Mouse (Mus musculus) right cerebral cortex, postnatal 14 days (tissue): ENCODE data around the gene Exoc1.

Experiments used
- DNase-seq: peaks from one replicate; pipeline ENCODE4 v3.0.0; 2022

Gene Exoc1

DNA sequence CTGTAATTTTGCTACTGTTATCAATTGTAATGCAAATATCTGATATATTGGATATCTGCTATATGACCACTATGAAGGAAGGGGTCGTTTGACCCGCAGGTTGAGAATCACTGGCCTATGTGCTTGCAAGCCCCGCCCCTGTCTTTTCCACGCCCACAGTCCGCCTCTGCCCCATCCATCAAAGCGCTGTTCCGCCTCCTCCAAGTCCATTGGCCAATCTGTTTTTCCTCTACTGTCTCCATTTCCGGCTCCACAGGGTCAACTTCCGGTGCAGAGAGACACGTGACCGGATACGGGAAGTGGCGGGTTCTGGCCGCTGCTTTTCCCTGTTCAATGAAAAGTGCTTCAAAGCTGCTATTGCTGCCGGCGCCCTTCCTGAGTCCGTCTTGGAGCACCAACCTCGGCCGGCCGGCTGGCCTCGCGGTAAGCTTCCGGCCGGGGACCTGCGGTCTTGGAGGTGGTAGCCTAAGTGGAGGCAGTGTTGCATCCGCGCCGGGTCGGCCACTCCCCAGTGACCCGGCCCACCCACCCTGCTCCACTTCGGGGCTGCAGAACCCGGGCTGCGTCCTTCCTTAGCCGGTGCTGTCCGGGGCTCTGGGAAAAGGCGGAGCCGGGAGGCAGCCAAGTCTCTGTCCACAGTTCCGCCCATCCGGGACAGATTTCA lies at the start of gene Exoc1:
TSS of gene Exoc1 (plus strand) at position 272 of the 664 bp plus-strand sequence.
- peak; percentile 88 for DNase-seq

DNA sequence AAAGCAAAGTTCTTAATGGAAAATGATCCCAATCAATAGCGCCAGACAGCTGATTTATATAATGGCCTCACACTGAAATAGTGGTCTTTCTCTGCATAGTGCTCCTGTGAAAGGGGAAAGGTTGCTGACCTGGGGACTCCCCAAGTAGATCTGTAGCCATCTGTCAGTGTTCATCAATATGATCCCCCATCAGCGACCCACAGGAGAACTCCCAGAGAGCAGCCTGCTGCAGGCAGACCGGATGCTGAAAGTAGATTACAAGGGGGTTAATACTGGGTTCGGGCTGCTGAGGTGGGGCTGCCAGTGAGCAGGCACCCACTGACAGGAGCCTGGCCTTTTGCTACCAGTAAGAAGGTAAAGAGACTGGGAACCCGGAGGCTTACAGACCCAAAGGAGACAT lies 45.3 kb upstream of the Exoc1 start, which contains the start of gene Gm7271:
TSS of gene Gm7271 (plus strand) at position 230 of the 400 bp plus-strand sequence.
- DNase-seq = no peak

DNA sequence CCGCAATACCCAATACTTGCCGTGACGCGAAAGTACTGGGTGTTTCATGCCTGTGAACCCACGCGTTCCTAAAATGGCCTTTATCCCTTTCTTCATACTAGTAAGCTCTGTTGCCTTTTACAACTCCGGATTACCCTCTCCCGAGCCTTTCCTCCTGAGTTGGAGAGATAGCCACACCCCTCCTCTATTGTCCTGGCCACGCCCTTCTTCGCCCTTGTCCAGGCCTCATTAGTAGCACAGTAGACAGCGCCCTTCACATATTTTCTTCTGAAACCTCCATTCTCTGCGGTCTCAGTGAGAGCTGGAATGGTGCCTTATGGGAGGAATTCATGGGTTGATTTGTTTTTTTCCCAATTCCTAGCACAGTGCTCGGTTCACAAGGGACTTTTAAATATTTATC lies 34.0 kb upstream of the Exoc1 start:
- no peak for DNase-seq

DNA sequence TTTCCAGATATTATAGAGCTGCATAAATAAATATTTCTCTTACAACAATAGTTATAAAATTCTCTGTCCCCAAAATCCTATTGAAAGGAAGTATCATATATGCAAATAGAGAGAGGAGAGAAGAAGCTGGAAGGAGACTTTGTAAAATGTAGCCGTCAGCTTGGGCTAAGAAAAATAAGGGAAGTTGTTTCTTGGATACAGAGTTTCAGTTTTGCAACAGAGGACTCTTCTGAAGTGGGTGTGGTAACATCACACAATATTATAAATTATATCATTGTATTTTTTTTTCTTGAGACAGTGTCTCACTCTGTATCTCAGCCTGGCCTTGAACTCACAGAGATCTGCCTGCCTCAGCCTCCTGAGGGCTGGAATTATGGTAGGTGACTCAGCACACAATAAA lies 6.7 kb upstream of the Exoc1 start:
- no peak for DNase-seq

DNA sequence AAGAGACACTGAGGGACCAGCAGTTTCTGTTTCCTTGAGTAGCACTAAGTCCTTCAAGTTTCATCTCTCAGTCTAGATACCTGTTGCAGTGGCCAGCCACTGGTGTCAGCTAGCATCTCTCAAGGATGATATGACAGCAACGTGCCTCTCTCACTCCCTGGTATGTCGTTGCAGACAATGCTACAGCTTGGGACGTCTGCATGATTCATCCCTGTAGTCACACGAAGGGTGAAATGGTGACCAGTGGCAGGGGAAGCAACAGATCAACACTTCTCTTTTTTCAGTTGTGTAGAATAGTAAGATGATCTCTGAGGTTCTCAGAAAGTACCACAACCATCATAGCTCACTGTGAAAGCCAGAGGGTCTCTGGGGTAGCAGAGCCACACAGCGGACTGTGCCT lies 4.5 kb upstream of the Exoc1 start:
- DNase-seq = no peak

DNA sequence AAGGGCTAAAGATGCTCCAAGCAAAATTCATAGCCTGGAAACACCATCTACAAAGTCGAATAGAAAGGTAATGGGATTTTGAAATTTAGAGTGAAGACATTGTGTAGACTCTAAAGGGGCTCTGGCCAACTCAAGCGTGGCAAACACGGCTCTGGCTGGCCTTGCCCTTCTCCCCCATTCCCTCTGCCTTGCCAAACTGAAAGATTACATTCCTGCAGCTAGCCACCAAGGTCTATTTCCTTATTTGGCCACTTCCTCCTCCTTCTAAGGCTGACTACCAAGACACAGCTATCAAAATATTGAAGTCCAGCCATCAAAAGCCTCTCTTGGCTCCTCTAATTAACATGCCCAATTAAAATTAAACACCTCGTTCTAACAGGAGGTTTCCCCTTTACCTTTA lies 4.0 kb upstream of the Exoc1 start:
- no peak for DNase-seq

DNA sequence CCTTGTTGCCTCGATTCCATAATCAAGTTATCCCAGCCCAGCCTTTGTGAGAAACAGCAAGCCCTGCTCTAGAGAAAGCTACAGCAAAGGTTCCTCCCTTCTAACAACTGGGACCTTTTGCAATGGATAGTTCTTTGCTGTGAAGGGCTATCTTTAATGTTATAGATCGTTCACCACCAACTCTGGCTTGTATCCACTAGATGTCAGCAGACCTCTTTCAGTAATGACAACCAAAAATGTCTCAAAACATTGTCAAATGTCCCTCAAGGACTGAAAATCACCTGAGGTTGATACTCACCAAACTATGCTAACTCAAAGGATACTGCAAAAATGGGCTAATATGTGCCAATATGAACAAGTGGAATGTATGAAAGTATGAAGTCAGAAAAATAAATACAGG lies 3.3 kb upstream of the Exoc1 start:
- DNase-seq = no peak

DNA sequence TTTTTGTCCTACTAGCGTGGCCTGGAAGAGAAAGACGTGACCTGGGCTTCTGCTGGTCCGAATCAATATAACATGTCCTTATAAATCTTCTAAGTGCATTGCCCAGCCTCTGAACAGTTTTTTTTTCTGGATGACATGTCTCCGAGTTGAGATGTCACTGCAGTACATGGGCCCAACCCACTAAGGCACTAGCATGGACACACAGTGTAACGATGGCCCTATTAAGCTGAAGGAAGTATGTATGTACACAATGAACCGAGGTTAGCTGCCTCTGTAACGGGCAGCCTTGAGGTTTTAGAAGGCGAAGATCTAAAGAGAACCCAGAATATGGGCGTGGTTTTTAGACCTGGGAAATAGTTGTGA lies 574 bp downstream of the Exoc1 start:
- DNase-seq = no peak

DNA sequence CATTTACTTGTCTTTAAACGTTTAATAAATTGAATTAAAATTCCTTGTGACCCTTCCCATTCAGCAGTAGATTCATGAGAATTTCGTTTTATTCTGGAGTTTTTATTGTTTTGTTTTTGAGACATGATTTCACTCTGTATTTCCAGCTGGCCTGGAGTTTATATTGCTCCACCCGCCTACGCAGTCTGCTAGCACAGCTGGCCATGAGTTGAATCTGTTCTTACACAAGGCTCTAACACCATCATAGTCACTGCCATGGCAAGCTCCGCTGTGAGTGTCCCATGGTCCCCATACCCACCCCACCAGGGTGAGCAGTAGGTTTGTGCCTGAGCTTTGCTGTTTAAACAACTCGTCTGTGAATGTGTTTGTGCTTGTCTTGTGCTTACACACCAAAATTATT lies 4.1 kb downstream of the Exoc1 start:
- DNase-seq = no peak

DNA sequence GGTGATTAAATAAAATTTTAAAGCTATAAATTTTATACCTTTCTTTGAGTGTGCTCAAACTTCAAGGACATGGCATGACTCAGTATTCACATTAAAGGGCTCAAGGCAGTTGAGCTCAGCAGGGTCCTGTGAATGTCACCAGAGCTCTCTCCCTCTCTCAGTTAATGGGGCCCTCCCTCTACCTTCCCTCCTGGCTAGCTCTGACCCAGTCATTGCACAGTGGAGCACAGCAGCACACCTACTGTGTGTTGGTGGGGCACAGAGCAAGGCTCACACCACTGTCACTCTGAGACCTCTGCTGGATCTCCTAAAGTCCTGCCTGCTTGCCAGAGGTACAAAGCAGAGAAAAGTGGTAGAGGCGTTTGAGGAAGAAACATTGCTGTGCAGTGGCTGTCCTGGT lies 7.1 kb downstream of the Exoc1 start:
- DNase-seq = no peak

DNA sequence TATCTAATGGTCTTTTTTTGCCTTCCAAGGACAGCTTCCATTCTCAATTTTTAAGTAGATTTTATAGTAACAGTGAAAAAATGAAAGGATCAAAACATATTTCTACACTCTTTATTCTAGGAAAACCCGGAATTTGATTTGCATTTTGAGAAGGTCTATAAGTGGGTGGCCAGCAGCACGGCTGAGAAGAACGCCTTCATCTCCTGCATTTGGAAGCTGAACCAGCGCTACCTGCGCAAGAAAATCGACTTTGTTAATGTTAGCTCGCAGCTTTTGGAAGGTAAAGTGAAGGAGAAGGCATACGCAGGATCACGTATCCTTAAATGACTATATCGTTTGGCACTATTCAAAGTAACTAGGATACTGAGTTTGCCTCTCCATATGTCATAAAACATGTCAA lies 8.5 kb downstream of the Exoc1 start:
- DNase-seq = no peak

DNA sequence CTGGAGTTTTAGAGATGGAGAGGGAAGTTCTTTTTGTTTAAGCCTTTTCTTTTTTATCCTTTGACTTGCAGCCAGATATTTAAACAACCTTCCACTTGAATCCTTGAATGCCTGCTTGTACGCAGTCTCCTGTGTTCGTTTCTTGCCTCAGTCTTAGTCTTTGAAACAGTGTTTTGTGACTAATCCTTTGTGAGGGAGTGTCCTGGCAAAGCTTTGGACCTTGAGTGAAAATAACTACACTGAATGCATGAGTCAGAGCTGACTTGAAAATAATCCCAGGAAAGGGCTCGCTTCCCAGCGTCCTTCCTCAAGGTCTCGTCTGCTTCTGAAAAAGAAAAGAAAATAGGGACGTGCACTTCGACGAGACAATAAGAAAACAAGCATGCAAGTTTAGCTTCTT lies 11.1 kb downstream of the Exoc1 start:
- DNase-seq = no peak

DNA sequence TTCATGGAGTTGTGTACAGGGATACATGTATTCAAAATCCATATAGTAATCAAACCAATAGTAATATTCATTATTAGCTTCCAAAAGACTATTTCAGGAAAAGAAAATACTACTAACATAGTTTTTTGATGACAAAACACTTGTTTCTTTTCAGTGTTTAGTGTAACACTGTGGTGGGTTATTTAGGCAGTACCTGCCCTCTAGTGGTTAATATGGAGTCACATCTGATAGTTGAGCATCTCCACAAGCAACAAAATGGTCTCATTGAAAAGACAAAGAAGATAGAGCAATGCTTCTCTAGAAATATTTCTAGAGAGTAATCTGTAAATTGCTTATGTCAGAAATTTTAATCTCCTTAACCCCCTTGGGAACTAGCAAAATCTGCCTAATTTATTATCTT lies 11.7 kb downstream of the Exoc1 start:
- no peak for DNase-seq

DNA sequence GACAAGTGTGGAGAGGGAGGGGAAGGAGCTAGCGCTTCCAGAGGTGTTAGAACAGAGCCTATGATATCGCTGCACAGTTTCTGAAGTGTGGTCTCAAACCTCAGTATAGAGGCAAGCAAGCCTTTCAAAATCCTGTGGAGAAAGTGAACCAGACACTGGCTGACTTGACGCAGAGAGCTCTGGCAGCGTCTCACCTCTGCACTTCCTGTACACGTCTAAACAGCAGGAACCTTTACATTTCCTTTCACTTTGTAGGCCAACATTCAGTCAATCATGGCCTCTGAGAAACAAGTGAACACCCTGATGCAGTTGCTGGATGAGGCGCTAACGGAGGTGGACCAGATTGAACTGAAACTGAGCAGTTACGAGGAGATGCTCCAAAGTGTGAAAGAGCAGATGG lies 14.1 kb downstream of the Exoc1 start:
- DNase-seq = no peak

DNA sequence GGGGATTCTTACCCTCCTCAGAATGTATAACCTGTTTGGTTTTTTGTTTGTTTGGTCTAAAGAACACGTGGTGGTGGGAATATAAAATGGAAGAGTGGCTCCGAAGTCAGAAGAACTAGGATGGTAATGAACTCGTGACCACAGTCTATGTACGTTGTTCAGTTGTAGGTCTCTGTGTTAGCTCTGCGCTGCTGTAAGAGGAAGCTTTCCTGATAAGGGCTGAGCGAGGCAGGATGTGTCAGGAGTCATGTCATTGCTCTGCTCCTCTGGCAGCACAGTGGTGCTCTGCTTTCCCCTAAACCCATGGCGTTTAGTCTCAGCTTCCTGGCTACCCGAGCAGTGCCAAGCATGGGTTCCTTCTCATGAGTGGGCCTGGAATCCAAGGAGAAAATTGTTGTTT lies 21.3 kb downstream of the Exoc1 start:
- DNase-seq = no peak

DNA sequence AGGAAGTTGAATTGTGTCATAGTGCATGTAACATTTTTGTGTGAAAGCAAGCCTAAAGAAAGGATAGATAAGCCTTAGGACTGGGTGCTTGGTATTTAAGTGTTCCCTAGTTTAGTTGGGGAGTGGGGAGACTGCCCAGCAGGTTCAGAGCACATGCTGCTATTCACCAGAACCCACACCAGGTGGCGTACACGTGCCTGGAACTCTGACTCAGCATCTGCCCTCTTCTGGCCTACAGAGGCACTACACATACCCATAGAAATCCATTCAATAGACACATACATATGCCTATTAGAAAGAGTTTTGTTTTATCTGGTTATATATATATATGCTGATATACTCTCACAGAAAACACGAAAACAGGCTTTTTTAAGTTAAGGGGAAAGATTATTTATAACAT lies 36.2 kb downstream of the Exoc1 start:
- DNase-seq = peak; percentile 69

DNA sequence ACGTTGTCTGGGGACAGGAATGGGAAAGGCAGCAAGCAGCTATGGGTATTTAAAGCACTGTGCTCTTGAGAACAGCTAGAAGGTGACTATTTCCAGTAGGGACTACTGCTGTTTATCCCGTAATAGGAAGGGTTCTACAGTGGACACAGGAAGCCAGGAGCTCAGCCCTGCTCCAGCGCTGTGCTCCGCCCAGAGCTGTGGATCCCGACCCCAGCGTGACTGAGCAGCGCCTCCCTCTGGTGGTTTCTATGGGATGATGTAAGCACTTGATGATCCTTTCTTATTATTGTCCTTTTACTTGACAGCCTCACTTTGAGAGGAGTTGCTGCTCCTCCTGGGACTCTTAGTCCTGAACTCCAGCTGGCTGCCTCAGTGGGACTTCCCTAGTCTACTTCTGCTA lies 45.1 kb downstream of the Exoc1 start:
- DNase-seq = no peak

DNA sequence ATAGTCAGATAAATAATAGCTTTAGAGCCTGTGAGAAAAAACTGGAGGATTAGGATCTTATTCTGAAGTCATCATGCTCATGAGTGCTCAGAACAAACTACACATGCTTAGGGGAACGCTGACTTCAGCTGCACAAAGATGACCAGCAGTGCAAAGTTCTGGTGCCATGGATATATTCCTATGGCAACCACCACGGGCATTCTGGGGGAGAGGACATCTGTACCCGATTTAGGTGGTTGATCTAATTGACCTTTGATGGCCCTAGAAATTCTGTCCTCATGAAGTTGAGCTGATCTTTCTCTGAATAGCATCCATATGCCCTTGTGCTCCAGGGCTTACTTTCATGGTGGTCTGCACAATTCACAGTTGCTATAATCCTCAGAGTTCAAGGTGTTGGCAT lies 47.9 kb downstream of the Exoc1 start:
- DNase-seq = no peak

DNA sequence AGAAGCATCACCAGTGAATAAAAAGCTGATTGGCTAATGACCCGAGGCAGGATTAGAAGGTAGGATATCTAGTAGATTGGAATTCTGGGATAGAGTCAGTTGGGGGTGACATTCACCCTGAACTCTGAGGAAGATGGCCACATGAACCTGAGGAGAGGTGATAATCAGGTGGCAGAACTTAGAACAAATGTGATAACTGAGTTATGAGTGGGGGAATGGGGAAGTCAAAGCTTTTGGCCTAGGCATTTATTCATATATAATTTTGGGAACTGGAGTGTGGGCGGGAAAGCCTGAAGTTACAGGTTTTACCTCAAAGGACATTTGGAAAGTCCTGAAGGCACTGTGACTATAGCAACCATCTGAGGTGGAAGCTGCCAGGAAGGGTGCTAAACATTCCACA lies 56.3 kb downstream of the Exoc1 start:
- no peak for DNase-seq

DNA sequence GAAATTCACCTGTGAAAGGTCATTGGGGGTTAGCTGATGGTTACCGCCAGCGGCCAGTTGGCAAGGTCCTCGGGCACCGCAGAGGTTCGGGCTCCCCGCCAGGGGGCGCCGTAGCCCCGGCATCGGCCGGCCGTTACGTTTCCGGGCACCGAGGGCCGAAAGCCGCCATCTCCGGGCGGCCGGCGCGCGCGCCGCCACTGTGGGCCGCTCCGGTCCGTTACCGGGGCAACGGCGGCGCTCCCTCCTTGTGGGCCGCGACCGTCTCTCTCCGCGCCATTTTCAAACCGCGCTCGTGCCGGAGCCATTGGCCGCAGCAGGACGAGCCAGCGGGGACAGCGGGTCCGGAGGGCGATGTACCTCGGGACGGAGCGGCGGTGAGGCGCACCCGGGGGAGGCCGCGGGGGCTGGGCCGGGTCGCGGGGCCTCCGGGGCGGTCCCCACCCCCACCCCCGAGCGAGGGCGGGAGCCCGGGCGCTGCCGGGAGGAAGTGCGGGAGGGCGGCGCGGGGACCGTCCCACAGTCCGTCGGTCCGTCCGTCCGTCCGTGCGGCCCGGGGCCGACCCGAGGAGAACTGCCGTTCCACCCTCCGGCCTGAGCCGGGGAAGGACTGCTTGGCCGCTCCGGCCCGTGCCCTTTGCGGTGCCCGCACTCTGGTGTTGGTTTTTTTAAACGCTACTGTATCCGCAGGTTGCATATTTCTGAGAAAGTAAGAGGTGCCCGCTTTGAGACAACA lies 59.6 kb downstream of the Exoc1 start, which contains the start of gene Cep135:
TSS of gene Cep135 (plus strand) at position 148 of the 733 bp plus-strand sequence.
- peak; percentile 90 for DNase-seq

DNA sequence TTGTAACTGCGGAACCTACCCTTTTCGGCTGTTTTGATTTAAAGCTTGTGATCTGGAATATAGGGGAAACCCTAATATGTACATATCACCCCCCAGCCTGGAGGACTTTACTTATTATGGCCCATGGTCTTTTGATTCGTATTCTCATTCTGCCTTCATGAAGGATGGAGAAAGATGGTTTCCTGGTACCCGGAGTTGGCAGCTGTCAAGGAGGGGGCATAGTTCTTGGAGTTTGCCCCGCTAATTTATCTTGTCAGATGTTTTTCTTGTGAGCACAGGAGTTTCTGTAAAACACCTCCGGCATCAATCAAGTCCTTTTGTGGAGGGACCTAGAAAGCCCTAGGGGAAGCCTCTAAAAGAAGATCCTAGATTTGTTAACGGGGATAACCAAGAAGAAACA lies 60.2 kb downstream of the Exoc1 start:
- DNase-seq = no peak

DNA sequence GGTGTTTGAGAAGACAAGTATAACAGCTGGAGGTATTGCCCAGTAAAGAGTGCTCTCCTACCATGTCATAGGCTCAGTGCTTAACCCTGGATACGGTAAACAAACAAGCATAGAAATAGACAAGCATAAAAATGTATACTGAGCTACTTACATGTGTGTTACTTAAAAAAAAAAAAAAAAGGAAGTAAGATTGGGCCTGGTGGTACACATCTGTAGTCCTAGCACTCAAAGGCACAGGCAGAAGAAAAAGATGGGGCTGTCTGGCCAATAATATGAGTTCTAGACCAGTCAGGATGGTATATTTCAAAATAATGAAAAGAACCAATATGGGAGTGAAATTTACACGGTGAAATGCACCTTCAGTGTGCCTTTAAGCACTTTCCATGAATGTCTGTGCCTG lies 60.9 kb downstream of the Exoc1 start:
- no peak for DNase-seq

DNA sequence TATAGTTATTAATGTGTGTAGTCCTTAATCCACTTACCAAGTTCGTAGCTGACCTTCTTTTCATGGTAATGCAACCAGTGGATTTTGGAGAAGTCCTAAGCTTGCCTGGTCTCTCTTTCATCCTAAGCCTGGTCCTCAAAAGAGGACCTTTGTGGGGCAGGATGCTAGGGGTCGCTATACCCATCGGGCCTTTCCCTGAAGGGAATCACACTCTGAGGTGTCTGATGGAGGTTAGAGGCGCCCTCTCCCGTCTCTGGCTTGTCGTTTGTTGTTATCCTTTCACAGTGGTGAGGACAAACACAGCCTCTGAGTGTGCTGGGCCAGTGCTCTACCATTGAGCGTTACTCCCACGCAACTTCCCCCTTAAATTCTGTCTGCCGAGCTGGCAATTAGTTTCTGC lies 62.8 kb downstream of the Exoc1 start:
- DNase-seq = no peak

DNA sequence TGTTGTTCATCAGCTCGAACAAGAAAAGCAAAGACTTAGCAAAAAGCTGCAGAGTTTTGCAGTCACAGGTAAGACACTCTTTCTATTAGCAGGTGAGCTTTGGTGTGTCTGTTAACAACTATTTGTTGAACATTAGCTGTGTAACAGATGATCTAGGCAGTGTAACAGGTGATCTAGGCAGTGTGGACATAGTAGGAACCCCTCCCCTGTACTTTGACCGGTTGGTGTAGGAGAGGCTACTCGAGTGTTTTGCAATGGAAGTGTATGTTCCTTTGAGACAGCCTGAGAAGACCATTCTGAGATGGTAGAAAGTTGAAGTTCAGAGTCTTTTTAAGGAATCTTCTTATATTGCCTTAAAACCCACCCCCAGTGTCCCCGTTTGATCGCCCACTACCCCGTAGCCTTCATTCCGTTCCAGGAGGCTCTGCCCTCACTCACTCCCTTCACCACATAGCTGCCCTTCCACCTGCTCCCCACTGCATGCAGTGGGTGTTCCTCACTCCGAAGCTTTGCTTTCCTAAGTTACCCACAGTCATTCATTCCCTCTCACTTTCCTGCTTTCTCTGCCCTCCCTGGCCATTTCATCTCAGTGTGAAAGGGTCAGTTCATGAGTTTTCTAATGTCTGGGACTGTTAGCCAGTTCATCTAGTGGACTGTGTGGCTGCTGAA lies 80.7 kb downstream of the Exoc1 start:
- no peak for DNase-seq
